Mouse (Mus musculus) adrenal gland (tissue): Measurements from ENCODE around the gene Lztr1.

ENCODE experiments used
- intact Hi-C: fragments of 180-260 bp; cut with DNase I; formaldehyde crosslinking; loops from one replicate; pipeline ENCODE4 v1.15.1; 2025

The Lztr1 gene

GRCm38 (mm10) chr16:17499249-17499883, 9.1 kb upstream of the Lztr1 start:
- intact Hi-C loops, result no loop called here

GRCm38 (mm10) chr16:17502681-17503080, 5.8 kb upstream of the Lztr1 start:
- intact Hi-C loops, result no loop called here

GRCm38 (mm10) chr16:17507018-17507552, 1.4 kb upstream of the Lztr1 start:
- intact Hi-C loops, result loop anchor here (5.0 kb wide), 1 partner anchor 35 kb away; no protein-coding TSS in a partner anchor

- intact Hi-C loops, result loop anchor here (5.0 kb wide), 1 partner anchor 36 kb away; no protein-coding TSS in a partner anchor
These were observed 457 bp upstream of the Lztr1 start for GRCm38 (mm10) chr16:17508031-17508430.

- intact Hi-C loops, result loop anchor here (5.0 kb wide), 1 partner anchor 37 kb away; no protein-coding TSS in a partner anchor
These were observed 731 bp downstream of the Lztr1 start for GRCm38 (mm10) chr16:17509240-17509597.

GRCm38 (mm10) chr16:17510143-17510542, 1.7 kb downstream of the Lztr1 start:
- intact Hi-C loops, result no loop called here

GRCm38 (mm10) chr16:17510686-17511085, 2.2 kb downstream of the Lztr1 start:
- intact Hi-C loops, result no loop called here

- intact Hi-C loops, result no loop called here
These were observed 2.9 kb downstream of the Lztr1 start for GRCm38 (mm10) chr16:17511431-17511830.

GRCm38 (mm10) chr16:17518910-17519309, 10.4 kb downstream of the Lztr1 start:
- intact Hi-C loops, result no loop called here

- intact Hi-C loops, result no loop called here
These were observed 15.7 kb downstream of the Lztr1 start for GRCm38 (mm10) chr16:17524156-17524555.

GRCm38 (mm10) chr16:17525524-17525923, 17.0 kb downstream of the Lztr1 start:
- intact Hi-C loops, result no loop called here

- intact Hi-C loops, result no loop called here
These were observed 17.7 kb downstream of the Lztr1 start for GRCm38 (mm10) chr16:17526223-17526622.

- intact Hi-C loops, result no loop called here
These were observed 19.1 kb downstream of the Lztr1 start for GRCm38 (mm10) chr16:17527606-17528005.

- intact Hi-C loops, result no loop called here
These were observed 19.8 kb downstream of the Lztr1 start for GRCm38 (mm10) chr16:17528276-17528675.

- intact Hi-C loops, result loop anchor here (5.0 to 10.0 kb wide), 2 partner anchors 58 to 125 kb away; partner anchors contain the start of genes Pi4ka and Snap29
These were observed 21.6 kb downstream of the Lztr1 start for GRCm38 (mm10) chr16:17529981-17530586.

GRCm38 (mm10) chr16:17530640-17531288, 22.3 kb downstream of the Lztr1 start, which contains the start of gene Thap7:
Gene Thap7, minus strand, starts transcription at chr16:17531136.
- intact Hi-C loops, result loop anchor here (5.0 to 10.0 kb wide), 2 partner anchors 58 to 126 kb away; partner anchors contain the start of genes Pi4ka and Snap29

GRCm38 (mm10) chr16:17532271-17532670, 23.8 kb downstream of the Lztr1 start:
- intact Hi-C loops, result loop anchor here (5.0 to 10.0 kb wide), 2 partner anchors 60 to 127 kb away; partner anchors contain the start of genes Pi4ka and Snap29

- intact Hi-C loops, result loop anchor here (5.0 to 10.0 kb wide), 2 partner anchors 61 to 128 kb away; partner anchors contain the start of genes Pi4ka and Snap29
These were observed 24.3 kb downstream of the Lztr1 start for GRCm38 (mm10) chr16:17532676-17533329.

GRCm38 (mm10) chr16:17536584-17536983, 28.1 kb downstream of the Lztr1 start:
- intact Hi-C loops, result loop anchor here (10.0 kb wide), 1 partner anchor 132 kb away; the partner anchor contains the start of genes Pi4ka and Snap29

GRCm38 (mm10) chr16:17542632-17543031, 34.1 kb downstream of the Lztr1 start:
- intact Hi-C loops, result no loop called here

GRCm38 (mm10) chr16:17552837-17553236, 44.3 kb downstream of the Lztr1 start:
- intact Hi-C loops, result no loop called here
